Mouse (Mus musculus) kidney, adult 2 months (tissue): ENCODE results near the gene Shcbp1l.

ENCODE experiments used
- CTCF ChIP-seq: fragments of 200-500 bp; conservative IDR thresholded peaks from 2 replicates; pipeline ENCODE4 v1.5.1; 2011; ENCODE audit warnings: low read depth, mild to moderate bottlenecking, control low read depth, low read length, moderate library complexity, mixed read lengths; ENCODE audit not compliant: insufficient read depth, insufficient read length
- POLR2A ChIP-seq: fragments of 200-500 bp; IDR thresholded peaks from one replicate; pipeline ENCODE4 v1.6.1; 2011; ENCODE audit warnings: low read depth, low read length, control low read depth

DNA sequence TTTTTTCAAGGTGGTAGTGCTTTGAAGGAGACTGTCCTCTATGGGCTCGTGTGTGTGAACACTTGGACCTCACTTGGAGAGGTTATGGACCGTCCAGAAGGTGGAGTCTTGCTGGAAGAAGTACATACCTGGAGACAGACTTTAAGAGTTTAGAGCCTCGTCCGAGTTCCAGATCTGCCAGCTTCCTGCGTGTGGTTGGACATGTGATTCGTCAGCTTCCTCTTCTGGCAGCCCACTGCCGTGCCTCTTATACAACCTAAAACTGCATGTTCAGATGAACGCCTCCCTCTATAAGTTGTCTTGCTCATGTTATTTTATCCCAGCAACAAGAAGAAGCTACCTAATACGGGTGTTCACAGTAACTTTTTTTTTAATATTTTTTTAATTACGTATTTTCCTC is 6.7 kb downstream of the Shcbp1l start:
- no peak for TF ChIP-seq POLR2A
- no peak for TF ChIP-seq CTCF
